Mouse (Mus musculus) G1E (cell line): ENCODE data around the gene Slc38a1.

Experiments
- CTCF ChIP-seq: IDR thresholded peaks from 2 replicates; pipeline ENCODE4 v1.5.1; 2012; ENCODE audit warnings: low read depth, low read length, inconsistent platforms, mixed read lengths
- POLR2AphosphoS5 ChIP-seq: IDR thresholded peaks from 2 replicates; pipeline ENCODE4 v1.6.1; 2012; ENCODE audit warnings: low read depth, low read length, inconsistent platforms; ENCODE audit not compliant: insufficient replicate concordance
- TAL1 ChIP-seq: conservative IDR thresholded peaks from 2 replicates; pipeline ENCODE4 v1.6.1; 2012; ENCODE audit warnings: low read depth, low read length, inconsistent platforms, mixed read lengths

DNA sequence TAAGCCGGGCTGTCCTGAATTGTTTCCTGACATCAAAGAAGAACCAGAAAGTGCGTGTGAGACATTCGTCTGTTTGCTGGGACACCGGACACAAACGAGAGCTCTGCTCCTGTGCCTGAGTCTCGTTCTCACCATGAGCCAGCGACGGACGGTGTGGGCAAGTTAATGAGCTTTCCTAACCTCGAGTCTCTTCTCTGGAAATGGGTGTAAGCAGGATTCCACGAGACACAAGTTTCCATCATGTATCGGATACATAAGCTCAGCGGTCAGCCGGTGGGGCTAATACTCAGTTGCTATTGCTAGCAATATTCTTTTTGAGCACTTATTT is 15.5 kb upstream of the Slc38a1 start:
- TF ChIP-seq CTCF (no peak), POLR2AphosphoS5 (no peak), TAL1 (no peak)
